Mouse (Mus musculus) liver, embryonic 12.5 days (tissue): ENCODE data around the gene Hemk1. TPM values are rescaled to one million over a fixed set of nuclear protein-coding genes. Genes with fewer than 3 reads are reported as not detected.

Experiments used
- polyA plus RNA-seq: library from polyadenylated mRNA; unstranded; fragments of >200 nt; fragmentation: Nextera tagmentation; extraction: Ambion mirVana; gene quantifications from 2 replicates; pipeline ENCODE4 v1.2.1, GENCODE M21; 2016

Hemk1 gene
- polyA plus RNA-seq, 1 experiment from 2014 or later, result 5.0 TPM

Other genes starting within 250 kb of the Hemk1 start
- 0.12 and 0.18 TPM in 2 replicates for gene Dock3, start 106.4 kb downstream of the Hemk1 start, polyA plus RNA-seq
- gene Mapkapk3, start 48.5 kb downstream of the Hemk1 start, polyA plus RNA-seq, result 12.5 and 13.2 TPM in 2 replicates
- gene Cish, start 42.3 kb downstream of the Hemk1 start, polyA plus RNA-seq, result 16.2 and 18.1 TPM in 2 replicates
- gene 6430571L13Rik, start 2.3 kb upstream of the Hemk1 start, polyA plus RNA-seq, result 0.06 and 0.10 TPM in 2 replicates
- gene Cacna2d2, start 61.3 kb upstream of the Hemk1 start, polyA plus RNA-seq, result 0.02 and 0.13 TPM in 2 replicates
- 25.9 and 26.4 TPM in 2 replicates for gene Tmem115, start 195.6 kb upstream of the Hemk1 start, polyA plus RNA-seq
- 18.5 and 19.5 TPM in 2 replicates for gene Cyb561d2, start 203.8 kb upstream of the Hemk1 start, polyA plus RNA-seq
- gene Nprl2, start 203.9 kb upstream of the Hemk1 start, polyA plus RNA-seq, result 15.3 and 16.0 TPM in 2 replicates
- not detected in 2 replicates for gene Zmynd10, start 208.9 kb upstream of the Hemk1 start, polyA plus RNA-seq
- gene Rassf1, start 213.2 kb upstream of the Hemk1 start, polyA plus RNA-seq, result 22.2 and 24.8 TPM in 2 replicates
- 48.6 and 52.7 TPM in 2 replicates for gene Tusc2, start 224.9 kb upstream of the Hemk1 start, polyA plus RNA-seq
- 53.9 and 57.6 TPM in 2 replicates for gene Hyal2, start 229.6 kb upstream of the Hemk1 start, polyA plus RNA-seq
- 3.6 and 3.9 TPM in 2 replicates for gene Hyal1, start 238.6 kb upstream of the Hemk1 start, polyA plus RNA-seq
- gene Naa80, start 240.5 kb upstream of the Hemk1 start, polyA plus RNA-seq, result 12.5 and 12.9 TPM in 2 replicates
- 0.99 and 1.2 TPM in 2 replicates for gene Hyal3, start 242.5 kb upstream of the Hemk1 start, polyA plus RNA-seq
- gene Ifrd2, start 249.3 kb upstream of the Hemk1 start, polyA plus RNA-seq, result 171 TPM in 2 replicates